Comparison of ENCODE assay signal across 26 mouse cellular contexts in the genomic region with DNA sequence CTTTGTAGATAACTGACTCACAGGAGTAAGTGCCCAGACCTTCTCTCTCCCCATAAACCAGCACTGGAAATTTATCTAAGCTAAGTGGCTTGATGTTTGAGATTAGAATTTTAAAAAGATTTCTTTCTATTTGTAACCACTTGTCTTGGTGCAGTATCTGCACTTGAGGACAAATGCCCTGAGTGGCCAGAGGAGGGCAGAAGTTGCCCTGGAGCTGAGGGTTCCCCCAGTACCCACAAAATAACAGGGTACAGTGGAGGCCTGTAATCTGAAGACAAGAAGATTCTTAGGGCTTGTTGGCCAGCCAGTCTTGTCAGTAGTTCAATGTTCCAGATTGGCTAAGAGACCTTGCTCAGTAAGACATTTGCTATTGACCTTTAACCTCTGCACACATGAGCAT.
A peak's percentile ranks its signal among the peaks of the same experiment; 100 is the strongest.
DNase-seq lines count a peak whose midpoint lies in the region; ATAC-seq and TF ChIP-seq lines count a peak whose summit lies in the region.
"Had no signal": no experiment of that assay in that cellular context is flagged by ENCODE, and none has a peak within 500 bp of the region (broad histone marks: within the 10 kb centered on the region; RNA-seq: fewer than 3 reads in every experiment).

No protein-coding gene starts in this region.

- no peaks in the 10 kb centered on the region for H3K36me3 ChIP-seq in hindbrain, postnatal 0 days (ENCODE audit: insufficient read depth, low read length)
- no peaks in the 10 kb centered on the region for H3K36me3 ChIP-seq in hindbrain, embryonic 14.5 days (replicated peaks; ENCODE audit: control insufficient read depth, insufficient read depth)
- H3K36me3 ChIP-seq in lung, embryonic 14.5 days (ENCODE audit: insufficient read depth), result no peaks in the 10 kb centered on the region
- no peaks in the 10 kb centered on the region for H3K36me3 ChIP-seq in stomach, postnatal 0 days (ENCODE audit: control insufficient read depth, insufficient read depth, low read length)
- H3K36me3 ChIP-seq: embryonic facial prominence, embryonic 13.5 days; hindbrain, embryonic 13.5 days; limb, embryonic 13.5 days; liver, embryonic 13.5 days; midbrain, embryonic 12.5 days had no signal

- H3K9me3 ChIP-seq in hindbrain, postnatal 0 days (ENCODE audit: low read length), result no peaks in the 10 kb centered on the region
- H3K9me3 ChIP-seq in hindbrain, embryonic 14.5 days (ENCODE audit: control insufficient read depth, low read length), result no peaks in the 10 kb centered on the region
- no peaks in the 10 kb centered on the region for H3K9me3 ChIP-seq in lung, embryonic 14.5 days (ENCODE audit: low read depth, low read length)
- no peaks in the 10 kb centered on the region for H3K9me3 ChIP-seq in stomach, postnatal 0 days (ENCODE audit: control insufficient read depth, low read length)
- H3K9me3 ChIP-seq: embryonic facial prominence, embryonic 13.5 days; hindbrain, embryonic 13.5 days; limb, embryonic 13.5 days; liver, embryonic 13.5 days; midbrain, embryonic 12.5 days had no signal

- in situ Hi-C loops in Patski (cut with MboI; ENCODE audit: low pct_unique_long_range_greater_than_20kb), result no loop called here

- H3K4me3 ChIP-seq in hindbrain, postnatal 0 days (ENCODE audit: low read length), result no peak overlapping the region
- no peak overlapping the region for H3K4me3 ChIP-seq in hindbrain, embryonic 14.5 days (replicated peaks; ENCODE audit: low read length)
- no peak overlapping the region for H3K4me3 ChIP-seq in lung, embryonic 14.5 days (ENCODE audit: low read depth, low read length)
- H3K4me3 ChIP-seq in stomach, postnatal 0 days (ENCODE audit: low read depth, low read length), result no peak overlapping the region
- H3K4me3 ChIP-seq: embryonic facial prominence, embryonic 13.5 days; erythroblast, embryonic 14.5 days; hindbrain, embryonic 13.5 days; limb, embryonic 13.5 days; liver, embryonic 13.5 days; midbrain, embryonic 12.5 days had no signal

- CTCF ChIA-PET in Patski (lab: Charles Lee), result no interaction called here

- no peaks in the 10 kb centered on the region for H3K27me3 ChIP-seq in hindbrain, postnatal 0 days (ENCODE audit: insufficient read depth, low read length)
- no peaks in the 10 kb centered on the region for H3K27me3 ChIP-seq in hindbrain, embryonic 14.5 days (ENCODE audit: control insufficient read depth, insufficient read depth, low read length)
- H3K27me3 ChIP-seq in lung, embryonic 14.5 days (ENCODE audit: insufficient read depth, low read length), result no peaks in the 10 kb centered on the region
- no peaks in the 10 kb centered on the region for H3K27me3 ChIP-seq in Patski
- H3K27me3 ChIP-seq in stomach, postnatal 0 days (ENCODE audit: control insufficient read depth, insufficient read depth, low read length), result no peaks in the 10 kb centered on the region
- H3K27me3 ChIP-seq: embryonic facial prominence, embryonic 13.5 days; hindbrain, embryonic 13.5 days; limb, embryonic 13.5 days; liver, embryonic 13.5 days; midbrain, embryonic 12.5 days had no signal

- POLR2A ChIA-PET in Patski (lab: Charles Lee), result no interaction called here

- ATAC-seq in hindbrain, postnatal 0 days, result no peak
- no peak for ATAC-seq in hindbrain, embryonic 14.5 days (ENCODE audit: low FRiP score)
- no peak for ATAC-seq in lung, embryonic 14.5 days (ENCODE audit: insufficient read depth)
- ATAC-seq in Patski, result no peak
- ATAC-seq in stomach, postnatal 0 days (ENCODE audit: low FRiP score, low TSS enrichment), result no peak
- ATAC-seq: inflammation-experienced regulatory T-cells, adult 6 months had no signal

- no peaks in the 10 kb centered on the region for H3K4me1 ChIP-seq in hindbrain, postnatal 0 days (ENCODE audit: insufficient read depth, low read length)
- H3K4me1 ChIP-seq in hindbrain, embryonic 14.5 days (replicated peaks; ENCODE audit: control insufficient read depth, insufficient read depth, low read length), result no peaks in the 10 kb centered on the region
- no peaks in the 10 kb centered on the region for H3K4me1 ChIP-seq in lung, embryonic 14.5 days (ENCODE audit: insufficient read depth)
- no peaks in the 10 kb centered on the region for H3K4me1 ChIP-seq in stomach, postnatal 0 days (replicated peaks; ENCODE audit: control insufficient read depth, insufficient read depth)
- H3K4me1 ChIP-seq: embryonic facial prominence, embryonic 13.5 days; hindbrain, embryonic 13.5 days; limb, embryonic 13.5 days; liver, embryonic 13.5 days; midbrain, embryonic 12.5 days had no signal

- no peak for DNase-seq in hindbrain, postnatal 0 days (ENCODE audit: low spot score)
- no peak for DNase-seq in hindbrain, embryonic 14.5 days (ENCODE audit: low spot score)
- no peak for DNase-seq in lung, embryonic 14.5 days
- no peak for DNase-seq in lung, postnatal 4 days
- no peak for DNase-seq in Patski (ENCODE audit: low read depth, low spot score)
- DNase-seq in stomach, postnatal 0 days (ENCODE audit: low spot score), result no peak
- DNase-seq in kidney, postnatal 4 days, result no peak
- DNase-seq: adrenal gland, postnatal 10 days; cerebellum, adult 11 months; cerebellum, adult 9-11 months; gastrocnemius, postnatal 10 days; heart, postnatal 4 days; kidney, adult 2 months; layer of hippocampus, adult 9-11 months; liver, embryonic 13.5 days; lung, adult 18-20 months; retina, postnatal 1 day; right cerebral cortex, postnatal 14 days had no signal

- no peak overlapping the region for H3K9ac ChIP-seq in hindbrain, postnatal 0 days (replicated peaks; ENCODE audit: low read length)
- no peak overlapping the region for H3K9ac ChIP-seq in hindbrain, embryonic 14.5 days
- H3K9ac ChIP-seq in lung, embryonic 14.5 days, result no peak overlapping the region
- H3K9ac ChIP-seq in stomach, postnatal 0 days (ENCODE audit: low read length), result no peak overlapping the region
- H3K9ac ChIP-seq: embryonic facial prominence, embryonic 13.5 days; hindbrain, embryonic 13.5 days; limb, embryonic 13.5 days; liver, embryonic 13.5 days; midbrain, embryonic 12.5 days had no signal

- TF ChIP-seq EP300 in stomach, postnatal 0 days (optimal IDR thresholded peaks at IDR 0.05), result no peak

- H3K4me2 ChIP-seq in hindbrain, postnatal 0 days (ENCODE audit: low read depth, low read length), result no peak overlapping the region
- no peak overlapping the region for H3K4me2 ChIP-seq in hindbrain, embryonic 14.5 days (replicated peaks)
- no peak overlapping the region for H3K4me2 ChIP-seq in lung, embryonic 14.5 days
- H3K4me2 ChIP-seq in stomach, postnatal 0 days (replicated peaks; ENCODE audit: low read depth), result no peak overlapping the region
- H3K4me2 ChIP-seq: embryonic facial prominence, embryonic 13.5 days; heart, embryonic 11.5 days; hindbrain, embryonic 13.5 days; limb, embryonic 13.5 days; liver, embryonic 13.5 days; midbrain, embryonic 12.5 days had no signal

- no peak overlapping the region for H3K27ac ChIP-seq in hindbrain, postnatal 0 days
- H3K27ac ChIP-seq in hindbrain, embryonic 14.5 days, result no peak overlapping the region
- H3K27ac ChIP-seq in lung, embryonic 14.5 days (ENCODE audit: low read depth), result no peak overlapping the region
- no peak overlapping the region for H3K27ac ChIP-seq in stomach, postnatal 0 days (replicated peaks)
- H3K27ac ChIP-seq: embryonic facial prominence, embryonic 13.5 days; hindbrain, embryonic 13.5 days; kidney, postnatal 0 days; limb, embryonic 13.5 days; liver, embryonic 13.5 days; midbrain, embryonic 12.5 days had no signal

- TF ChIP-seq CTCF in hindbrain, postnatal 0 days (IDR thresholded peaks at IDR 0.05; ENCODE audit: low read depth), result 0 out of 2 replicates have a peak, but pooled peaks have one; percentile 20
- 0 out of 2 replicates have a peak, but pooled peaks have one; percentile 18 for TF ChIP-seq CTCF in lung, embryonic 14.5 days (IDR thresholded peaks at IDR 0.05; ENCODE audit: low read depth)
- TF ChIP-seq CTCF in Patski (IDR thresholded peaks at IDR 0.05), result peak; percentile 27
- TF ChIP-seq CTCF in stomach, postnatal 0 days (IDR thresholded peaks at IDR 0.05; ENCODE audit: low read depth), result peak; percentile 49
